Mouse (Mus musculus): ENCODE data around the gene Olfr877.

GRCm38 (mm10) chr9:37829881-37830280, 24.2 kb upstream of the Olfr877 start:
- TF ChIP-seq CTCF (IDR thresholded peaks at IDR 0.05; ENCODE audit: low read depth) (no peak), EP300 (optimal IDR thresholded peaks at IDR 0.05) (no peak)

Measured in stomach, postnatal 0 days (tissue).